Mouse (Mus musculus) large intestine, adult 2 months (tissue): Measurements from ENCODE around the gene Gatd1. TPM values are rescaled to one million over a fixed set of nuclear protein-coding genes. Genes with fewer than 3 reads are reported as not detected.
"Not testable (repeated sequence)": the region's sequence is repeated elsewhere in the genome, so short reads cannot be mapped to it uniquely, and the experiment has no call there.

ENCODE experiments used
- DNase-seq: peaks from one replicate; pipeline ENCODE4 v3.0.0-alpha.2; 2012; ENCODE audit warnings: low read depth, low spot score
- WGBS: fragments of 180-500 bp; shearing (Covaris S2); methylation state at CpG from one replicate; pipeline ENCODE4 v1.1.7; 2018; 5-methylcytosine and 5-hydroxymethylcytosine counted together
- polyA plus RNA-seq: library from polyadenylated mRNA; depleted of rRNA; stranded (reverse); fragments of >200 nt; gene quantifications from 2 replicates; pipeline ENCODE4 v1.2.3, GENCODE M21; 2012

The Gatd1 gene
- polyA plus RNA-seq, 1 experiment, result 56.7 TPM

DNA sequence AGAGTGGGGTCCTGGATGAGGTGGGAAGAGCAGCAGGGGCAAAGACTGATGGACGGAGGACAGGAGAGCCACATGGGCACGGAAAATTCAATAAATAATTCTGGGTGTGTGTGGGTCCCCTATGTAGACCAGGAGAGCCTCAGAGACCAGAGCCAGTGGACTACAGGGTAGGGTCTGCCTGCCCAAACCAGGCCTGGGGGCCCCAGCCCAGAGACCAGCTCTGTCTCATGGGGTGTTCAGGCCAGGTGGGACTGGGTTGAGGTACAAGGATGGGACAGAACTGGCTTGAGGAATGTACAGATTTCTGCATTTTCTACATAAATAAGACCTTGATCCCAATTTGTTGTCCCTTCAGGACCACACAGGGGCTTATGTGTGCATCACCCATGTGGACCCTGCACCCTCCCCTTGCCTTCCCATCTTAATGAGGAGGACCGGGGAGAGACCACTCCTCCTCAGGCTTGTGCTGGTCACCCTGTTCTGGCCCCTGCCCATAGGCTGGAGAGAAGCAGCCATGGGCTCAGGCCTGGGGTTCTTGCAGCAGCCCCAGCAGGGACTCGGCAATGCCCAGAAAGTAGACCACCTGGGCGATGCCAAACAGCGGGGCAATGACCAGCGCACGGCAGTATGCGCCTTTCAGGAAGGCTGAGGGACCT, 16.8 kb upstream of the Gatd1 start:
- DNase-seq, result no peak
- 96% methylated on average over 9 of the region's 9 CpGs for WGBS

- no peak for DNase-seq
- WGBS, result 66% methylated on average over 9 of the region's 9 CpGs
Observed at GRCm38 (mm10) chr7:141429840-141430584, 16.1 kb upstream of the Gatd1 start.

GRCm38 (mm10) chr7:141429310-141429709, 15.4 kb upstream of the Gatd1 start, which contains the start of gene Cend1:
Gene Cend1 (minus strand): TSS chr7:141429491.
- WGBS, result 22% methylated on average over 19 of the region's 19 CpGs

GRCm38 (mm10) chr7:141428701-141429100, 14.8 kb upstream of the Gatd1 start:
- 76% methylated on average over 5 of the region's 5 CpGs for WGBS
- DNase-seq, result no peak

More at GRCm38 (mm10) chr7:141429310-141429709, 15.4 kb upstream of the Gatd1 start, which contains the start of gene Cend1:
- no peak for DNase-seq

- WGBS, result 76% methylated on average over 12 of the region's 12 CpGs
- DNase-seq, result no peak
Observed at GRCm38 (mm10) chr7:141426948-141427730, 13.2 kb upstream of the Gatd1 start.

- WGBS, result 67% methylated on average over 4 of the region's 4 CpGs
- DNase-seq, result no peak
Observed at GRCm38 (mm10) chr7:141423811-141424210, 9.9 kb upstream of the Gatd1 start.

GRCm38 (mm10) chr7:141420030-141420702, 6.2 kb upstream of the Gatd1 start:
- no peak for DNase-seq
- 36% methylated on average over 9 of the region's 9 CpGs for WGBS

DNA sequence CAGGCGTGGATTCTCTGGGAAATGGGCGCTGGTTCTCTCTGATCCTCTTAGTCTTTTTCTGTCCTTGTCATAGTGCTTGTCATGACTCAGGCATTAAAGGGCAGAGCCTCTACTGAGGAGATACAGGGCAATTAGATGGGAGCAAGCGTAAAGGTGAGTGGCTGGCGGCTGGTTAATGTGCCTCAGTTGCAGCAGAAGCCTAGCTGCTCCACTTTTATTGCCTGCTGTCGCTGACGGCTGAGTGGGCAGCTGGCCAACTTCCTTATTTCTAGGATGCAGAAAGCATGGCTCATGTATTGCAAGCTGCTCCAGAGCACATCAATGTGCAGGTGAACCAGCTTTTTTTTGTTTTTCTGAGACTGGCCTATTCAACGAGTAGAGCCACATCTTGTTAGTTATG, 5.0 kb upstream of the Gatd1 start:
- peak; percentile 92 for DNase-seq
- 21% methylated on average over 7 of the region's 7 CpGs for WGBS

DNA sequence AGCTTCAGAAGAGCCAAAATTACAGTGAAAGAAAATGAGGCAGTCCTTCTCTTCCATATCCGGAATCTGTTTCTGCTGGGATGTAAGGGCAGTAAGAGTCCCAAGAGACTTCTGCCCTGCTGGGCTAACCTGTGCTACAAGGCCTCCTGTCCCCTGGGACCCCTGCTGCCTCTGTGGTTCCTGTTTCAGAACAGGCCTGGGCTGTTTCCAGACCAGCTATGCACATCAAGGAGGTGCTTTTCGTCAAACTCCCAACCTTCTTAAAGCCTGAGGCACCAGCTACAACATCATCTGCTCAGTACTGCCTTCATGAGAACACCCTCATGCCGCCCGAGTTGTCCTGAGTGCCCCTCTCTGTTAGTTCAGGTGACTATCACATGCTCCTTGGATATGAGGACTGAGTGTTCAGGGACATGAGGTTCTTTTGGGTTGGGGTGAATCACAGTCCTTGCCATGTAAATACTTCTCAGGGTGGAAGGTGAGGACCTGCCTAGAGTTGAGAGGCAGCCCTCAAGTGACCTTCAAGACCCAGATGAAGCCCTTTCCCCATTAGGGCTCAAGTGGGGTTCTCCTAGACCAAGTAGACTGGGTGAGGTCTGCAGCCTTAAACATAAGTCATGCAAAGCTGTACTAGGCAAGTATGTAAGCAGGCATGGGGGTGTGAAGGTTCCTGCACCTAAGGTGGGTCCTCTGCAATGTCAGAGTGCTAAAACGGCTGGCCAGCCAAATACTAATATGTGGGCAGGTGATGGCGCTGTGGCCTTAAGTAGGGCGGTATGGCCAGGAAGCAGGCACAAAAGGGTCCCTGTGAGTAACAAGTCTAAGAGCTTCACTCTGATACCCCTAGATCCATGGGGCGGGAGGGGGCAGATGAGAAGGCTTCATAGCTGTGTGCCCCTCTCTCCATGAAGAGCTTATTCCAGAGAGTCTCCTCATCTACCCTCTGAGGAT, 4.1 kb upstream of the Gatd1 start:
- 77% methylated on average over 8 of the region's 8 CpGs for WGBS
- no peak for DNase-seq

GRCm38 (mm10) chr7:141416144-141416841, 2.4 kb upstream of the Gatd1 start:
- WGBS, result 82% methylated on average over 6 of the region's 6 CpGs
- no peak for DNase-seq

- WGBS, result 2% methylated on average over 16 of the region's 16 CpGs
Observed at GRCm38 (mm10) chr7:141413331-141413730, 605 bp downstream of the Gatd1 start.

GRCm38 (mm10) chr7:141411667-141412066, 2.3 kb downstream of the Gatd1 start:
- 95% methylated on average over 1 of the region's 1 CpGs for WGBS
- DNase-seq, result no peak

More at GRCm38 (mm10) chr7:141413331-141413730, 605 bp downstream of the Gatd1 start:
- DNase-seq, result no peak

GRCm38 (mm10) chr7:141410631-141411030, 3.3 kb downstream of the Gatd1 start:
- DNase-seq, result no peak
- 91% methylated on average over 8 of the region's 8 CpGs for WGBS

- 8% methylated on average over 11 of the region's 11 CpGs for WGBS
- DNase-seq, result peak; percentile 75
Observed at GRCm38 (mm10) chr7:141408833-141409232, 5.1 kb downstream of the Gatd1 start.

- WGBS, result 93% methylated on average over 7 of the region's 7 CpGs
- not testable (repeated sequence) for DNase-seq
Observed at GRCm38 (mm10) chr7:141407670-141408069, 6.3 kb downstream of the Gatd1 start.

DNA sequence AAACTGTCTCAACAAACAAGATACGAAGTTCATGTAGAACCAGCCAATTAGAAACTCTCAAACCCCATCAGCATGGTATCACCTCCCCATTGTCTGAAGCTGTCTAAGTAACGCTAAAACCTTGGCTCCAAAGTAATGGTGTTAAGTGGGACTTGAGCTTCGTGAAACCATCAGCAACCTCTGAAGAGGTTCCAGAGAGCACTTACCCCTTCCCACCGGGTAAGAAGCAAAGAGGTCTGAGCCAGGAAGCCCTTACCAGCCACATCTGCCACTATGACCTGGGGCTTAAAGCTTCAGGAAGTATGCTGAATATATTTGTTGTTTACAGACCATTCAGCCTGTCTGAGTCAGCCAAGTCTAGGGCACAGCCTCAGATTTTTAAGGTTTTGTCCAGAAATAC, 8.5 kb downstream of the Gatd1 start:
- no peak for DNase-seq
- 57% methylated on average over 4 of the region's 4 CpGs for WGBS

GRCm38 (mm10) chr7:141403305-141403704, 10.6 kb downstream of the Gatd1 start:
- 28% methylated on average over 5 of the region's 5 CpGs for WGBS
- no peak for DNase-seq

- 65% methylated on average over 1 of the region's 1 CpGs for WGBS
- no peak for DNase-seq
Observed at GRCm38 (mm10) chr7:141395348-141395747, 18.6 kb downstream of the Gatd1 start.
